Mouse (Mus musculus) cerebellum, adult 11-12 months (tissue): ENCODE measurements at regions not wholly inside any gene's neighbourhood (a gene's known extent, or its start where the extent isn't known, plus 50 kb on each side); places are given as distances from the start of the nearest gene placed in this dataset.
"Not testable (repeated sequence)": the region's sequence is repeated elsewhere in the genome, so short reads cannot be mapped to it uniquely, and the experiment has no call there.

Experiments used
- DNase-seq: peaks from one replicate; pipeline ENCODE4 v3.0.0; 2022

DNA sequence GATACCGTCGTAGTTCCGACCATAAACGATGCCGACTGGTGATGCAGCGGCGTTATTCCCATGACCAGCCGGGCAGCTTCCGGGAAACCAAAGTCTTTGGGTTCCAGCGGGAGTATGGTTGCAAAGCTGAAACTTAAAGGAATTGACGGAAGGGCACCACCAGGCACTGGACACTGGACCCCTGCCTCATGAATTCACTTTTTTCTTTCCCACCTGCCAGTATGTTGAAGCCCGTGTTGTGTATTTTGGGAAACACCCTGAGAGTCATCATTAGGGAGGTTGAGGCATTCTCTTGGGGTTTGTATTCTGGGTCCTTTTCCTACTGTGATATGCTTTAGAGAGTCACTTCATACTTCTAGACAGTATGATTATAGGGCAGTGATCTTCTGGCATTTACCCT, 197.9 kb downstream of the Samd9l start:
- not testable (repeated sequence) for DNase-seq

DNA sequence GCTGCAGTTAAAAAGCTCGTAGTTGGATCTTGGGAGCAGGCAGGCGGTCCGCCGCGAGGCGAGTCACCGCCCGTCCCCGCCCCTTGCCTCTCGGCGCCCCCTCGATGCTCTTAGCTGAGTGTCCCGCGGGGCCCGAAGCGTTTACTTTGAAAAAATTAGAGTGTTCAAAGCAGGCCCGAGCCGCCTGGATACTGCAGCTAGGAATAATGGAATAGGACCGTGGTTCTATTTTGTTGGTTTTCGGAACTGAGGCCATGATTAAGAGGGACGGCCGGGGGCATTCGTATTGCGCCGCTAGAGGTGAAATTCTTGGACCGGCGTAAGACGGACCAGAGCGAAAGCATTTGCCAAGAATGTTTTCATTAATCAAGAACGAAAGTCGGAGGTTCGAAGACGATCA, 198.3 kb downstream of the Samd9l start:
- no peak for DNase-seq

DNA sequence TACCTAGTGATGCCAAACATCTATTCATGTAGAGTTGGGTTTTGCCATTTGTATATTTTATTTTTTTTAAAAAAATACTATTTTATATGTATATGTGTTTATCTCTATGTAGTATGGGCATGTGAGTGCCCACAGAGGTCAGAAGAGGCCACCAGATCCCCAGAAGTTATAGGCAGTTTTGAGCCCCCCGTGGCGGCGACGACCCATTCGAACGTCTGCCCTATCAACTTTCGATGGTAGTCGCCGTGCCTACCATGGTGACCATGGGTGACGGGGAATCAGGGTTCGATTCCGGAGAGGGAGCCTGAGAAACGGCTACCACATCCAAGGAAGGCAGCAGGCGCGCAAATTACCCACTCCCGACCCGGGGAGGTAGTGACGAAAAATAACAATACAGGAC, 198.8 kb downstream of the Samd9l start:
- peak; percentile 23 for DNase-seq

DNA sequence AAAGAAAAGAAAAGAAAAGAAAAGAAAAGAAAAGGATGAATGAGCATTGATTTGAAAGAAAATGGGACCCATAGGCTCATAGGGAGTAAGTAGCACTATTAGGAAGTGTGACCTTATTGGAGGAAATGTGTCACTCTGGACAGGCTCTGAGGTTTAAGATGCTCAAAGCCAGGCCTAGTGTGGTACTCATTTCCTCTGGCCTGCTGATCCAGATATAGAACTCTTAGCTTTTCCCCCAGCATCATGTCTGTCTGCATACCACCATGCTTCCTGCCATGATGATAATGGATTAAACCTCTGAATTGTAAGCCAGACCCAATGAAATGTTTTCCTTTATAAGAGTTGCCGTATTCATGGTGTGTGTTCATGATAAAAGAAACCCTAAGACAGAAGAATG, 206.9 kb downstream of the Samd9l start:
- DNase-seq: not testable (repeated sequence)

DNA sequence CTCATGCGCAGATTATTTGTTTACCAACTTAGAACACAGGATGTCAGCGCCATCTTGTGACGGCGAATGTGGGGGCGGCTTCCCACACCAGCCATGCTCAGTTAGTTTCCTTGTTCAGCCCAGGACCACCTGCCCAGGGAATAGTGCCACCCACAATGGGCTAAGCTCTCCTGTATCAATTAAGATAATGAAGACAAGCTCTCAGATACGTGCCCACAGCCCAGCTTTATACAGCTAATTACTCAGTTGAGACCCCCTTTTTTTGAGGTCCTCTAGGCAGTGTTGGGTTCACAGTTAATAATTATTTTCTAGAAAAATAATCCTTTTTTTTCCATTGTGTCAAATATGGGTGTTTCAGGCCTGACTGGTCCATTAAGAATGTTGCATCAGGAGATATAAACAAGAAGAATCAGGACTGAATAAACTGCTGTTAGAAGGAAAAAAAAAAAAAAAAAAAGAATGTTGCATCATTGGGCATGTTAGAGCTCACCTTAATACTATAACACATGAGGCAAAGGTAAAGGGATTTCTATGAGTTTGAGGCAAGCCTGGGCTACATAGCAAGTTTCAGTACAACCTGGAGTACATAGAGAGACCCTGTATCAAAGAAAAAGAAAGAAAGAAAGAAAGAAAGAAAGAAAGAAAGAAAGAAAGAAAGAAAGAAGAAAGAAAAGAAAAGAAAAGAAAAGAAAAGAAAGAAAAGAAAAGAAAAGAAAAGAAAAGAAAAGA, 207.5 kb downstream of the Samd9l start:
- DNase-seq: not testable (repeated sequence)

DNA sequence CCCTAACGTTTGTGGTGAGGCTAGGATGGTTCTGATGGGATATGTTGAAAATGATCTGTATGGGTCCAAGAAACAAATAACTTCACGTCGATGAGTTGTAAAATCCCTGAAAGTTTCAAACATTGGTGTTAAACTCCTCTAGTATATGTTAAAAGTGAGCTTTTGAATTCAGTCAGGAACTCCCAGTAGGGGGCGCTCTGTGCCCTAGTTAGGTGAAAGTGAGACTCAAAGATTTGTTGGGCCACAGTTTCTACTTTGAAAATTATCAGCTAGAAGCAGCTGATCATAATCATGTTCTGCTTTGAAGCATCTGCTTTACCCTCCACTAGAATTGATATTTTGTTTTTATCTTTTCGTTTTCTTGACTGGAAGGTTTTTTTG, 215.6 kb downstream of the Samd9l start:
- peak; percentile 8 for DNase-seq

DNA sequence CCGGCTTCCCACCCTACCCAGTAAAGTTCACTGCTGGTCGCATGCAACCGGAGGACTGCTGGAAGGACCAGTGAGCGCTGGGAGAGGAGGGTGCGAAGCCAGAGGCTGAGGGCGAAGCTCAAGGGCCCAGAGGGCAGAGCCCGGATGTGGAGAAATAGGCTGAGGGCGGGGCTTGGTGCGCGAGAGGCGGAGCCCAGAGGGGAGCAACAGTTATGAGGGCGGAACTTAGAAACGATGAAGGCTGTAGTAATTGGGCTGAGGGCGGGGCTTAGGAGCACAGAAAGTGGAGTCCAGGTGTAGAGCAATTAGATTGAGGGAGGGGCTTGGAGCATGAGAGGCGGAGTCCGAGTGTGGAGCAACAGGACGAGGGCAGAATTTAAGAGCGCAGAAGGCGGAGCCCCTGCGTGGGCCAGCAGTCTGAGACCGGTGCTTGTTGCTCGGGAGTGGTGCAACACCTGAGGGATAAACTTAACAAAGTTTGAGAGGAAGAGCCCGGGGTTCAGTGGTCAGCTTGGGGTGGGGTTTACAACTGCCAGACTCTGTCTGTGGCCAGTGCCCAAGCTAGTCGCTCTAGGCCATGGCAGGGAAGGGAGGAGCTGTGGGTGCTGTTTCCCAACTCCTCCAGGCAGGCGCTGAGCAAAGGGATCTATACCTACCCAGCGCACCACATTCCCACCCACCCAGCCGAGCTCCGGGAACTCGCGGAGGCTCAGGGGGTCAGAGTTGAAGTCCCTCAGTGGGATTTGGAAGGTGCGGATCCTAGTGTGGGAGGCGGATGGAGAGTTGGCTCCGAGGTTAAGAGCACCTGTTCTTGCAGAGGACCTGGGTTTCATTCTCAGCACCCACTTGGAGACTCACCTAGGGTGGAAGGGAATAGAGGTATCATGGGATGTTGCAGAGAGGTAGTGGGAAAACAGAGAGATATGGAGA, 216.2 kb downstream of the Samd9l start:
- peak; percentile 45 for DNase-seq

DNA sequence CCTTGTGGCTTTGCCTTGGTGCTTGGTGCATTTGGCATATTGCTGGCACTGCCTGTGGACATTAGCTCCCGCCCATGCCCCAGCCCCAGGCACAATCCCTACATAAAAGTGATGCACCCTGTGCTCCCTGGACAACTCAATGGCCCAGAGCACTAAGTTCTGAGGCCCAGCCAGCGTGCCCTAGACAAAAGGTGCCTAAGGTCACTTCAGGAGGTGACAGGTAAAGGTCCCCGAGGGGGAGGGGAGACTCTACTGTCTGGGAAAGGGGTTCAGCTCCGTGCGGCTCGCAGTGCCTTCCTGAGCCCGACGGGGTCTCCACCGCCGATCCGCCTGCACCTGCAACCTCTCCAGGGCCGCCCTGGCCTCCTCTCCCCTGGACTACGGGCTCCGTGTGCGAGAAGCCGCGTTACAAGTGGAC, 216.9 kb downstream of the Samd9l start:
- DNase-seq: peak; percentile 6

DNA sequence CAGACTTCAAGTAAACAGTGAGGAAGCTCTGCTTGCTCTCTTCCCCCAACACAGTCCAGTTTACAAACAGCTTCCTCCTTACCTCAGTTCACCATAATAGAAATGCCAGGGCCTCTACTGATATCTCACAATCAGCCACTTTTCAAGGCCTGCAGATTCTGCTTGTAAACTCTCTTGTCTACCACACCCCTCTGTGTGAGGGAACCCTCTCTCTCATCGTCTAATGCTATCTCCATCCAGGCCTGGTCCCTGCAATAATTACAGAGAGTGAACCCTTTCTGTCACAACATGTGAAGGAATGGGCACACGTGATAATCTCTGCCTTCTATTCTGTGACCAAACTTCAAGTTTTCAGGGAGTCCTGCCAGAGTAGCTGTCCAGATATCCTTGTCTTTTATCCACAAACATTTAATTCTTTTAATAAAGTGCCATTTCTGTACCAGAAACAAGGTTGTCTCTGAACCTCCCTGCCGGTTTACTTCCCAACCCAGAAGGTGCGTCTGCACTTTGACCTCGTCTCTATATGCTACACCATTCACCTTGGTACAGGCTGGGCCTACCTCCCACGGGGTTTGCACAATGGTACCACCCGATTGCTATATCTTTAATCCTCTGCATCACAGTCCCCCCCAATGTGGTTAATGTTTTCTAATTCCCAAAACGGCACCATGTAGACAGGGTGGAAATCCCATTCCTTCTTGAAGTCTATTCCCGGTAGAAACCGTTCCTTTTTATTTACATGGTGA, 219.6 kb downstream of the Samd9l start:
- not testable (repeated sequence) for DNase-seq

DNA sequence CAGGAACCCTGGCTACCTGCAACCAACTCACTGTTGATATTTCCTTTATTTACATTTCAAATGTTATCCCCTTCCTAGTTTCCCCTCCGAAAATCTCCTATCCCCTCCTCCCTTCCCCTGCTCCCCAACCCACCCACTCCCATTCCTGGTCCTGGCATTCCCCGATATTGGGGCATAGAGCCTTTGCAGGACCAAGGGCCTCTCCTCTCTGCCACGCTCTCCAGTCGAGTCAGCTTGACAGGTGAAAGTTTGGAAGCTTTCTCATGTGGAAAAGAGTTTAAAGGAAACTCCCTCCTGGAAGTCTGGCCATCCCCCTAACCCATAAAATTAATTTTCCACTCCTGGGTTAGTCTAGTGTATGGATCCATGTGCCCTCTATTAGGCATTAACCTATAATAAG, 229.9 kb downstream of the Samd9l start:
- not testable (repeated sequence) for DNase-seq

DNA sequence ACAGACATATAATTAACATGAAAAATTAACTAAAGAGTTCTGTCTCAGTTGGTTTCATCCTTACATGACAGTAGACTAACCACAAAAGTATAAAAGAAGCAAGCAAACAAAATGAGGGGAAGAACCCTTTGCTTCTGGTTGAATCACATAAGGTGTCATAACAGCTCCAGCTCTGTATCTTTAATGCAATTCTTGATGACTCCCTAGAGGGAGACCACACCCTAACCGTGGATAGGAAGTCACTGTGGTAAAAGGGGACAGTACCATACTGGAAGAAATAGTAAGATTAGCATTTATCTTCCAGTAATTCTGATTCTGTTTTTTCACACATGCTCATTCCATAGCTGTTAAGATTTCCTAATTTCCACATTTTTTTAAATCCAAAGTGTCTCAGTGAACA, 233.2 kb downstream of the Samd9l start:
- DNase-seq: not testable (repeated sequence)

DNA sequence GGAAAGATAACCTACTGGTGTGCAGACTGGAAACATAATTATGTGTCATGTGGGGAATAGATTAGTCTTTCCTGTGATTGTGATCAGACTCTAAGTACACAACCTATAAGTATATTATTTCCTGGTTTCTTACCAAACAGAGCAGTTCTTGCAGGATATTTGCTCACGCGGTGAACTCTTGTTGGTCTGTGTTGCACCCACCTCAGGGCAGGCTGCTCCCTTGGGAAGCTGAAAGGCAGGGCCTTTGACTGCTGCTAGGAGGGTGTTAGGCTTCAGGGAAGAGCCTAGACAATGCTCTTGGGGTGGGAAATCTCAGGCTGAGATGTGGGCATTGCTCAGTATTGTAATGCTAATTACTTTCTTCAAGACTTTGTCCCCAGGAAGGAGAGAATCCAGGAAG, 247.5 kb downstream of the Samd9l start:
- not testable (repeated sequence) for DNase-seq

DNA sequence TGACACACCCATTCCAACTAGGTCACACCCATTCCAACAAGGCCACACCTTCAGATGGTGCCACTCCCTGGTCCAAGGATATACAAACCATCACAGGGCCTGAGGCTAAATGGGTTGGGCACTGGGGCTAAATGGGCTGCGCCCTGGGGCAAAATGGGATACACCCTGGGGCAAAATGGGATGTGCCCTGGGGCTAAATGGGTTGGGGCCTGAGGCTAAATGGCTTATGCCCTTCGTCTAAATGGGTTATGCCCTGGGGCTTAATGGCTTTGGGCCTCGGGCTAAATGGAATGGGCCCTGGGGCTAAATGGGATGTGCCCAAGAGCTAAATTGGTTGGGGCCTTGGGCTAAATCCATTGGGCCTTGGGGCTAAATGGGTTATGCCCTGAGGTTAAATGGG, 261.5 kb downstream of the Samd9l start:
- not testable (repeated sequence) for DNase-seq

DNA sequence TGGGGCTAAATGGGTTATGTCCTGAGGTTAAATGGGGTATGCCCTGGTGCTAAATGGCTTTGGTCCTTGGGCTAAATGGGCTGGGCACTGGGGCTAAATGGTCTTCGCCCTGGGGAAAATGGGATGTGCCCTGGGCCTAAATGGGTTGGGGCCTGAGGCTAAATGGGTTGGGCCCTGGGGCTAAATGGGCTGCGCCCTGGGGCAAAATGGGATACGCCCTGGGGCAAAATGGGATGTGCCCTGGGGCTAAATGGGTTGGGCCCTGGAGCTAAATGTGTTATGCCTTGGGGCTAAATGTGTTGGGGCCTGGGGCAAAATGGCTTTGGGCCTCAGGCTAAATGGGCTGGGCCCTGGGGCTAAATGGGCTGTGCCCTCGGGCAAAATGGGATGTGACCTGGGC, 265.6 kb downstream of the Samd9l start:
- not testable (repeated sequence) for DNase-seq

DNA sequence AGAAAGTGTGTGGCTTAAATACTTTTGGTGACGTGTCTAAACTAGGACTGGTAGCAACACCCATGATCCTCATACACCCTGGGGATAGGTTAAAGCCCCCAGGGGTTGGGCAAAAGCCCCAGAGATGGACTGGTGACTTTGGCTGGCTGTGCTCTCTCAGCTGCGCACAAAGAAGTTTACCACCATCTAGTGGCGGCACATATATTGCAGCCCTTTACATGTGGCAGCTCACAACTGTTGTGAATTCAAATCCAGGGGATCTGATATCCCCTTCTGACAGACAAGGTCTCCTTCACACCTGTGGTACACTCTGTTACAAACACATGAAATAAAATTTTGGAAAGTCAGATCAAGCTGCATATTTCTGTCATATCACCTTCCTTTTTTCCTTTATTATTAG, 283.1 kb downstream of the Samd9l start:
- not testable (repeated sequence) for DNase-seq
